Mouse (Mus musculus) adipose tissue, adult 10 weeks (tissue): Measurements from ENCODE around the gene Dap3. TPM values are rescaled to one million over a fixed set of nuclear protein-coding genes. Genes with fewer than 3 reads are reported as not detected.

Source experiments
- polyA plus RNA-seq: library from polyadenylated mRNA; stranded (reverse); fragments of 350-450 nt; fragmentation: Illumina TruSeq; extraction: RNeasy Lipid Tissue Mini Kit (QIAGEN cat#74804); gene quantifications from one replicate; pipeline ENCODE4 v1.2.3, GENCODE M21; 2014; ENCODE audit warnings: low read depth, low replicate concordance

The Dap3 gene
- 66.9 TPM for polyA plus RNA-seq

DNA sequence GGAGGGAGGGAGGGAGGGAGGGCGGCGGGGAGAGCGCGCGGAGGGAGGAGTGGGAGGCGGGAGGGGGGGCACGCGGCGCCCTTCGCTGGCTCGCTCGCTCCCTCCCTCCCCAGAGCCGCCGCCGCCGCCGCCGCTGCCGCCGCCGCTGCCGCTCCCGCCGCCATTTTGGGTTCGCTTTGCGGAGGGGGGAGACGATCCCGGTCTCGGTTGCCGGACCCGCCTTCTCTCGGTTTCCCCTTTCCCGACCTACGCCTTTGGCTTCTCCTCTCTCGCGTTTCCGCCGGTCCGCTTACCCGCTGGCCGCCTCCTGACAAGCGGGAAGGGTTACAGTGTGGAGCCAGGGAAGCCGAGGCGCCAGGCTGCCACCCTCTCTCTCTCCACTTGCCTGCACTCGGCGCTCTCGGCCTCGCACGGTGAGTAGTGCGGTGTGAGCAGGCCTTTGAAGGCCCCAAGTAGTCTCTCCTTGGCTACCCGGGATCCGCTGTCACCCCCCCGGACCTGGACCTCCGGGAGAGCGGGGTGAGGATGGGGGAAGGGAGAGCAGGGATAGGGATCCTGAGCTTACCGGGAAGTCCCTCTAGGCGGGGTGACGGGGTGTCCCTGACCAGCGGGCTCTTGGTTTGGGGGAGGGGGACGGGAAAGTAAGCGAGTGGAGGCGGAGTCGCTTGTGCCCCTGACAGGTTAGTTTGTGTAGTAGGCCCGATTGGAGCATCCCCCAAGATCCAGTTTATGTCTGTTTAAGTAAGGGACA lies at the start of gene Dap3, which contains the start of gene Ash1l:
Gene Dap3 (minus strand): TSS at position 606 of the 751 bp plus-strand sequence.
Gene Ash1l (plus strand): TSS at position 47 of the 751 bp plus-strand sequence.

DNA sequence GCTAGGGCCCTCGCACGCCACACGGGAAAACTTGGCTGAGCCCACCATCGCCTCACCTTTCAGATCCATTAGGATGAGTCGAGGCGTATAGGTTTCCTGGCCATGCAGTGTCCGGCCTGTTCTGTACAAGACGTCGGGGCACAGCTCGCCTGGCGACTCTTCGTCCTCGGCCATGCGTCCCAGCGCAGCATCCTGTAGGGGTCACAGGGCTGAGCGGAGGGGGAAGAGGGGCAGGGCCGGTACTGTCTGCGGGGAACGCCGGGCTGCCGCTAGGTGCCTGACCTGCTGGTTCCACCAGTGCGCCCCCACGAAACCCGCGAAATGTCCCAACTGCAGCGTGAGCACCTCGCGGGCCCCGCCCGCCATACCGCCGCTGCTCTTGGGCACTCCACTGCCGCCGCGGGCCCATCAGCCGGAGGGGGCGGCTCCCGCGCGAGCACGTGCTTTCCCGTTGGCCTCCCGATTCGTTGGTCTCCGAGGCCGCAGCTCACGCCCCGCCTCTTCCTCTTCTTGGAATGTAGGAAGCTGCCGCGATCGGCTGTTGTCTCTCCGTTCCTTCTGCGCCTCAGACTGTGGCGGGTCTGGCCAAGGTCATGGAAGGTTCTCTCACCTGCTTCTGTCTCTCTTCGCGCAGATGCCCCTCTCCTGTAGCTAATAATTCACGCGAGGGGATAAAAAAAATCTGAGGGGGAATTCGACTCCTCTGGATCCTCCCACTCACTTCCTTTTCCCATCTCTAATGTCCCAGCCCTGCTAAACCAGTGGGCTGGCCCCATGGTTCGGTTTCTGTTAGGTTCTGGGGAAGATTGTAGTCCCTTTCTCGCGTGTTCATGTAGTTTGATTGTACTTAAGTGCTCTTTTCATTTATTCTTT lies 37.2 kb downstream of the Dap3 start, which contains the start of gene Msto1:
Gene Msto1 (minus strand): TSS at position 489 of the 873 bp plus-strand sequence.

Other genes starting within 250 kb of the Dap3 start
- 39.1 TPM for gene Rit1, start 234.3 kb downstream of the Dap3 start, polyA plus RNA-seq
- 7.2 TPM for gene Syt11, start 176.0 kb downstream of the Dap3 start, polyA plus RNA-seq
- gene Gon4l, start 116.0 kb downstream of the Dap3 start, polyA plus RNA-seq = 21.3 TPM
- 20.7 TPM for gene Msto1, start 37.2 kb downstream of the Dap3 start, polyA plus RNA-seq
- gene Ash1l, start 559 bp downstream of the Dap3 start, polyA plus RNA-seq = 16.7 TPM
- 22.7 TPM for gene Rusc1, start 142.1 kb upstream of the Dap3 start, polyA plus RNA-seq
- gene Gm43738, start 149.9 kb upstream of the Dap3 start, polyA plus RNA-seq = not detected
- gene Fdps, start 150.8 kb upstream of the Dap3 start, polyA plus RNA-seq = 175 TPM
- gene Pklr, start 185.0 kb upstream of the Dap3 start, polyA plus RNA-seq = 7.9 TPM
- 0.24 TPM for gene Hcn3, start 209.0 kb upstream of the Dap3 start, polyA plus RNA-seq
- gene Clk2, start 213.6 kb upstream of the Dap3 start, polyA plus RNA-seq = 51.5 TPM
- gene Scamp3, start 226.3 kb upstream of the Dap3 start, polyA plus RNA-seq = 56.1 TPM
- gene Fam189b, start 232.0 kb upstream of the Dap3 start, polyA plus RNA-seq = 5.8 TPM